Mouse (Mus musculus) lung, postnatal 0 days (tissue): ENCODE measurements around the gene Gm7247. TPM values are rescaled to one million over a fixed set of nuclear protein-coding genes. Genes with fewer than 3 reads are reported as not detected.
"Not testable (repeated sequence)": the region's sequence is repeated elsewhere in the genome, so short reads cannot be mapped to it uniquely, and the experiment has no call there.

Source experiments
- ATAC-seq: fragments of 200-750 bp; cut with Nextera tagmentation; 2 replicates; pipeline ENCODE4 v1.8.0; 2017; ENCODE audit warnings: moderate library complexity
- DNase-seq: peaks from one replicate; pipeline ENCODE4 v3.0.0-alpha.2; 2016; ENCODE audit warnings: low spot score
- H3K27ac ChIP-seq: fragments of 300-500 bp; sonication (generic); 2 replicates; pipeline ENCODE4 v1.5.1; 2014; ENCODE audit warnings: antibody characterized with exemption, mild to moderate bottlenecking, low read length, mixed read lengths
- H3K27me3 ChIP-seq: fragments of 300-500 bp; sonication (generic); replicated peaks from 2 replicates; pipeline ENCODE4 v1.6.1; 2014; ENCODE audit warnings: low read length, mixed read lengths; ENCODE audit not compliant: insufficient read depth
- H3K36me3 ChIP-seq: fragments of 300-500 bp; sonication (generic); 2 replicates; pipeline ENCODE4 v1.6.1; 2014; ENCODE audit warnings: low read length, mixed read lengths; ENCODE audit not compliant: insufficient read depth
- H3K4me1 ChIP-seq: fragments of 300-500 bp; sonication (generic); 2 replicates; pipeline ENCODE4 v1.6.1; 2014; ENCODE audit warnings: antibody characterized with exemption, low read depth, low read length, mixed read lengths; ENCODE audit not compliant: insufficient read depth
- H3K4me2 ChIP-seq: fragments of 300-500 bp; sonication (generic); replicated peaks from 2 replicates; pipeline ENCODE4 v1.6.1; 2014; ENCODE audit warnings: low read depth, mild to moderate bottlenecking, low read length, moderate library complexity, mixed read lengths
- H3K4me3 ChIP-seq: fragments of 300-500 bp; sonication (generic); 2 replicates; pipeline ENCODE4 v1.5.1; 2014; ENCODE audit warnings: low read depth, low read length
- H3K9ac ChIP-seq: fragments of 300-500 bp; sonication (generic); replicated peaks from 2 replicates; pipeline ENCODE4 v1.6.1; 2014; ENCODE audit warnings: low read depth, mild to moderate bottlenecking
- H3K9me3 ChIP-seq: fragments of 300-500 bp; sonication (generic); 2 replicates; pipeline ENCODE4 v1.6.1; 2016; ENCODE audit warnings: low read length, mixed read lengths
- CTCF ChIP-seq: IDR thresholded peaks from 2 replicates; pipeline ENCODE4 v1.5.1; 2016; ENCODE audit warnings: antibody characterized with exemption, mild to moderate bottlenecking
- EP300 ChIP-seq: IDR thresholded peaks from 2 replicates; pipeline ENCODE4 v1.6.1; 2016; ENCODE audit warnings: antibody characterized with exemption, mild to moderate bottlenecking, control low read depth
- WGBS: fragments of 180-500 bp; shearing (Covaris S2); extraction: QIAGEN DNeasy Blood & Tissue Kit; methylation state at CpG from one replicate; pipeline ENCODE4 v1.1.7; 2014; 5-methylcytosine and 5-hydroxymethylcytosine counted together
- polyA plus RNA-seq: library from polyadenylated mRNA; unstranded; fragments of >200 nt; fragmentation: Nextera tagmentation; extraction: Ambion mirVana; gene quantifications from 2 replicates; pipeline ENCODE4 v1.2.1, GENCODE M21; 2015

Gm7247 gene
- polyA plus RNA-seq, 1 experiment from 2014 or later = not detected

DNA sequence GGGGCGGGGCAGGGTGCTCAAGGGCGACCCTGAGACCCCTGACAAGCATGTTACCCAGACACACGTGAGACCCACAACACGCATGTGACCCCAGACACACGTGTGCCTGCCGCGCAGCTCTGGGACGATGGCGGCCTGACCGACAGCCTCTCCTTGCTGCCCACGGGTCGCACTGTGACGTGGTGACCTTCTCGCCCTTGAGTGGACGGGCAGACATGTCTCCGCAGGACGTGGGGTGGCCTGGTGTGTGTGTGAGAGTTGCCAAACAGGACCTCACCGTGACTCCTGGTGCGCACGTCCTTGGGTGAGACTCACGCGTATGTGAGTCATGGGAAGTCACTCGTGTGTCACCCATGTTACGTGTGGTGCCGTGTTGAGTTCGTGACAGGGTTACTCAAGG is 73.5 kb downstream of the Gm7247 start:
- DNase-seq (no peak), ATAC-seq (no peak)
- no peak overlapping the region for H3K9ac ChIP-seq
- H3K4me3 ChIP-seq = no peak overlapping the region
- no peak overlapping the region for H3K27ac ChIP-seq
- no peaks in the 10 kb centered on the region for H3K36me3 ChIP-seq
- H3K4me1 ChIP-seq = no peaks in the 10 kb centered on the region
- H3K9me3 ChIP-seq = no peaks in the 10 kb centered on the region
- no peaks in the 10 kb centered on the region for H3K27me3 ChIP-seq
- H3K4me2 ChIP-seq = no peak overlapping the region
- TF ChIP-seq EP300 (no peak), CTCF (no peak)
- 95% methylated on average over 25 of the region's 26 CpGs for WGBS

DNA sequence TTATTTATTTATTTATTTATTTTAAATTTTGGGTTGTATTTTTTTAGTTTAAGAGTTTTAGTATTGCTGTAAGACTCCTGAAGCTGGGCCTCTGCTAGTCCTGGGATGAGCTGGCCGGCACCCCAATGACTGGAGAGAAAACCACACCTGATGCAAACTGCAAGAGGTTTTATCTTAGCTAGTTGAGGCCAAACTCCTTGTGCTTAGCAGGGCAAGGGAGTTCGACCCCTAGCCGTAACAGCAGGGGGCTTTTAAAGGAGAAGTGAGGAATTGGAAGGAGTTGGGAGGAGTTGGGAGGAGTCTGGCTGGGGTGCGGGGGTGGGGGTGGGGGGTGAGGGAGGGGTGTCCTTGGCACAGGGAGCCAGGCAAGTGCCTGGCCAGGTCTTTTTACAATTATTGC is 77.4 kb downstream of the Gm7247 start:
- H3K4me1 ChIP-seq = no peaks in the 10 kb centered on the region
- 84% methylated on average over 4 of the region's 4 CpGs for WGBS
- H3K4me3 ChIP-seq = no peak overlapping the region
- TF ChIP-seq EP300 = no peak
- no peak for TF ChIP-seq CTCF
- H3K9ac ChIP-seq = no peak overlapping the region
- no peak overlapping the region for H3K4me2 ChIP-seq
- H3K27me3 ChIP-seq = no peaks in the 10 kb centered on the region
- no peak for ATAC-seq
- no peaks in the 10 kb centered on the region for H3K36me3 ChIP-seq
- DNase-seq = no peak
- H3K27ac ChIP-seq = no peak overlapping the region
- H3K9me3 ChIP-seq = no peaks in the 10 kb centered on the region

DNA sequence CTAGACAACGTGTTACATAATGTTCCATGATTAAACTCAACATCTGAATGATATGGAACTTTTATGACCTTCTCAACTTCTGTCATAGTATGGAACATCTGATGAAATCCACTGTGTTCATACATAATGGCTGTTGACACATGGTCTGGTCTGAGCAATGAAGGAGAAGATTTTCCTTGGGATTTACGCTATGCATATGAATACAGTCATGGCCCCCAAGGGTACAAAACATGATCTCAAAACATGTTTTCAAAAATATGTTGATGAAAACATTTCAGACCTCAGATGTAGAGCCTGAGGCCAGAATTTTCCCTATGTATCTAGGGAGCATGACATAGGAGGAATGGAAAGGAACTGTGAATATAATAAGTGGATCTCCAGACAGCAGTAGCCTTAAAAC is 90.0 kb downstream of the Gm7247 start, which contains the start of gene Vmn2r89:
TSS of gene Vmn2r89 (plus strand) at position 301 of the 400 bp plus-strand sequence.
- not testable (repeated sequence) for H3K36me3 ChIP-seq, H3K9me3 ChIP-seq, H3K27me3 ChIP-seq, H3K4me3 ChIP-seq, H3K4me1 ChIP-seq, H3K9ac ChIP-seq, H3K27ac ChIP-seq, H3K4me2 ChIP-seq, ATAC-seq, DNase-seq
- 72% methylated on average over 2 of the region's 2 CpGs for WGBS

DNA sequence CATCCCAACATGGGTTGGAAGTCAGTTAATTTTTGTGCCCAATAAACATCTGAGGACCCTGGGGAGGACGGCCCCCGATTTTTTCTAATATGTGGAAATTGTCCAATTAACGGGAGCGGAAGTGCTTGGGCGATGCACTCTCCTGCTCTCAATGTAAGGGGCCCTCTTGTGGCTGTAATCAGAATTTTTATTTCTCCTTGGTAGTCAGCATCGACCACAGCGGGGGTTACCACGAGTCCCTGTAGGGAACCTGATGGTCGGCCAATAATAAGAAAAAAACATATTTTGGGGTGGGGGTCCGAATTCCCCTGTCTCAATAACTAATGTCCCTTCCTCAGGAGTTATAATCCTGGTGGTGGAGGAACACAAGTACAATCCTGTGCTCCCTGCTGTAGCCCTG is 118.7 kb downstream of the Gm7247 start:
- H3K4me1 ChIP-seq, H3K4me2 ChIP-seq, H3K27me3 ChIP-seq, H3K4me3 ChIP-seq, ATAC-seq, H3K36me3 ChIP-seq, DNase-seq, H3K9me3 ChIP-seq, H3K27ac ChIP-seq, H3K9ac ChIP-seq: not testable (repeated sequence)
- WGBS = 83% methylated on average over 10 of the region's 10 CpGs

DNA sequence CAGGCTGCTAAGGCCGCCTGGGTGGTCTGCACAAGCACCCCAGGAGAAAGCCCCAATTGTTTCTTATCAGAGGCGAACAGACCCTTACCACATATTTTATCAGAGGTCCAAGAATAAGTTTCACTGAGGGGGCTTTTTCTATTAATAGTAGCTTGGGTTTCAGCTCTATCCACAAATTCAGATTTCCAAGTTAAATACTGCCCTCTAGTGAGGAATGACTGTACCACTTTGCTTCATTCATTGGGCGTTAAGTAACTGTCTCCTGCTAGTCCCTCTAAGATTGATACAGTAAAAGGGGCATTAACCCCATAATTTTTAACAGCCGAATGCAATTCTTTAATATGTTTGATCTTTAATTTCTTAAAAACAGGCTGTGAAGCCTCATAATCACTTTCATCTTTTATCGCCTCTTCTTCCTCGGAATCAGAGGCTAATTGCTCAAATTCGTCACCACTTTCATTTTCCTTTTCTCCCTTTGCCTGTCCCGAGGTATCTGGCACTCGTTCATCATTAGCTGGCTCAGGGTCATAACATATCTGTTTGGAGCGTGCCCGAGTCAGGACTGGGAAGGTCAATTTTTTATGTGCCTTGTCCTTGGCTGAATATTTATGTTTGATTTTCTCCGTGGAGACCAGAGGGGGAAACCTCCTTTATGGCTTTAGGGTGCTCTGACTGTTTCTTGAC is 119.9 kb downstream of the Gm7247 start:
- H3K36me3 ChIP-seq, H3K27ac ChIP-seq, H3K4me2 ChIP-seq, H3K4me1 ChIP-seq, H3K4me3 ChIP-seq, ATAC-seq, H3K9me3 ChIP-seq, H3K27me3 ChIP-seq, H3K9ac ChIP-seq: not testable (repeated sequence)
- peak; percentile 13 for DNase-seq
- 72% methylated on average over 12 of the region's 12 CpGs for WGBS

DNA sequence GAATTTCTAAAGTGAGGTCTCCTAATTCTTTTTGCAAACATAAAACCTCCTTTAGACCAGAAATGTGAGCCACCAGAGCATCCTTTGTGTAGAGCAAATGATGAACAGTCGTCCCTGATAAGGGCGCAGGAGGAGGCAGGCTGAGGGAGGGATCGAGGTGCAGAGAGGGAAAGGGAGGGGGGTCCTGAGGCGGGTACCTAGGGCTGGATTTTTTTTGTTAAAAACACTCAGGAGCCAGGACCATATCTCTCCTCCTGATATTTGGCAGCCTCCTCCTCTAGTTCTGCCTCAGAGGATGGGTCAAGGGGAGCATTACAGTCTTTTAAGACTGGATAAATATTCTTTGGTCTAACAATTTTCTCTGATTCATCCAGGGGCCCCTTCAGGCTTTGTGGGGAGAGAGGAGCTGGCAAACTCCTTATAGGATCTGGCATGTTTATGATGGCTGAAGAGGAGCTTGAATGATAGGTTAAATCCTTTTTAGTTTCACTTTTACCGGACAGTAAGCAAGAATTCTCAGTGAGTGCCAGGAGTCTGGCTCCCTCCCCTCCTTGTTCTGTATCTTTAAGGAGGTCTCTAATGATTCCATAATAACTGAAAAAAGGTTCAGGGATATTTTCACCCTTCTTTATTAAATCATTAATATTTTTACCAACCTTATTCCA is 120.6 kb downstream of the Gm7247 start:
- H3K27ac ChIP-seq = no peak overlapping the region
- no peak overlapping the region for H3K4me3 ChIP-seq
- H3K36me3 ChIP-seq = no peaks in the 10 kb centered on the region
- 64% methylated on average over 5 of the region's 5 CpGs for WGBS
- no peaks in the 10 kb centered on the region for H3K4me1 ChIP-seq
- no peak overlapping the region for H3K4me2 ChIP-seq
- ATAC-seq = no peak
- TF ChIP-seq EP300 = no peak
- no peak for TF ChIP-seq CTCF
- H3K9ac ChIP-seq = no peak overlapping the region
- H3K9me3 ChIP-seq = no peaks in the 10 kb centered on the region
- no peak for DNase-seq
- H3K27me3 ChIP-seq = no peaks in the 10 kb centered on the region

DNA sequence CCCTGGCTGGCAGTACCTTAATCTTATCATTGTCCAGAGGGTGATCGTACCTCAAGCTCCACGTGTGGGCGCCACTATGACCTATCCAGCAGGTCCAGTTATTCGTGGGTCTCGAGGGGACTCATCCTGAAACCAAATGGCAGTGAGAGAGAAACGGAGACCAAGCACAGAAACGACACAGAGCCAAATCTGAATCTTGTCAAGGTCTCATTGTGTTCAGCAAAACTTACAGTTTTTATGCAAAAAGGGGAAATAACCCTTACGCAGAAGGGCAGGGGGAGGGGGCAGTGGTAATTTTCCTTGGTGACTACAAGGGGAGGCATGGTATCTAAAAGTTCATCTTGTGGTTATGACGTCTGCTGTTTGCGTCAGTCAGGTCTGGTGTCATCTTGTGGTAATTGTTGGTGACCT is 121.4 kb downstream of the Gm7247 start:
- 74% methylated on average over 10 of the region's 10 CpGs for WGBS
- H3K4me1 ChIP-seq, H3K27me3 ChIP-seq, H3K4me3 ChIP-seq, H3K9me3 ChIP-seq, ATAC-seq, H3K36me3 ChIP-seq, H3K9ac ChIP-seq, DNase-seq, H3K27ac ChIP-seq, H3K4me2 ChIP-seq: not testable (repeated sequence)
